Mouse (Mus musculus): Measurements from ENCODE around the gene Tsga10. TPM values are rescaled to one million over a fixed set of nuclear protein-coding genes. Genes with fewer than 3 reads are reported as not detected.

The Tsga10 gene
- polyA plus RNA-seq (2014; fragmentation: Illumina TruSeq; extraction: RNeasy Lipid Tissue Mini Kit (QIAGEN cat#74804); ENCODE audit: low read depth, low replicate concordance) = 4.7 TPM

DNA sequence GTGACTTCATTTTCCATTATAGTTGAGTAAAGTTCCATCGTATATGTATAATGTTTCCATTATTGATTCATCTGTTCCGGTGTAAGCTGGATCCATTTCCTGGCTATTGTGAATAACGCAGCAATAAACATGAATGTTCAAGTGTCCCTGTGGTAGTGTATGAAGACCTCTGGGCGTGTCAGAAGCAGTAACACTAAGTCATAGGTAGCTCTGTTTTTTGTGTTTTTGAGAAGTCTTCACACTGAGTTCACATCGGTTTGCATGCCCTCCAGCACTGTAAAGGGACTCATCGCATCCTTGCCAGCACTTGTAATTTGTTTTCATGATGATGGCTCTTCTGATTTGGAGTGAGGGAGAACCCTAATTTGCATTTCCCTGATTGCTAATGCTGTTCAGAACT is at the start of gene Tsga10:
Gene Tsga10, minus strand, starts transcription at position 144 of the 400 bp plus-strand sequence.

DNA sequence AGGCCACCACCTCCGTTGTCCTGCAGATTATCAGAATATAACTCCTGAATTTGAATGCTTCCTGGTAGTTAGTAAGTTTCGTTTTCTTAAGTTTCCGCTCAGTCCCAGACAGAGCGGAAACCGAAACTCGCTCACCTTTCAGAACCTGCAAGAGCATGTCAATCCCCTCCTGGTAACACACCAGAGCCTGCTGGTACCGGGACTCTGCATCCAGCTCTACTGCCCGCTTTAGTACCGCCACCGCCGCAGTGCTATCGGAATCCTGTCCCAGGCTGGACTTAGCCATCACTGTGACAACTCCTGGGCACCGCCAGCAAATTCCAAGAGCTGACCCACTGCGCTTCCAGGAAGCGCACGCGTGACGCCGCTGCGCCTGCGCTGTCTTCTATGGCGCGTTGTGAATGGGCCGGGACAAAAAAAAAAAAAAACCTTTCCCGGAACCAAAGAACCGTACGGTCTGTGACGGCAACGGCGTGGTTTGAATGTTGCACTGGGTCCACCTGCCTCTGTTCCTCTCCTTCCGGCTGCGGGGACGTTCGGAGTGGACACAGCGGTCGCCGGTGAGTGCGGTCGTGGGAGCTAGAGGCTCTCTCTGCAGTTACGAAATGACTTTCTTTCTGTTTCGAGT is 23.9 kb upstream of the Tsga10 start, which contains the start of the genes Mitd1 and Mrpl30:
Gene Mitd1, minus strand, starts transcription at position 387 of the 628 bp plus-strand sequence.
Gene Mrpl30, plus strand, starts transcription at position 453 of the 628 bp plus-strand sequence.

DNA sequence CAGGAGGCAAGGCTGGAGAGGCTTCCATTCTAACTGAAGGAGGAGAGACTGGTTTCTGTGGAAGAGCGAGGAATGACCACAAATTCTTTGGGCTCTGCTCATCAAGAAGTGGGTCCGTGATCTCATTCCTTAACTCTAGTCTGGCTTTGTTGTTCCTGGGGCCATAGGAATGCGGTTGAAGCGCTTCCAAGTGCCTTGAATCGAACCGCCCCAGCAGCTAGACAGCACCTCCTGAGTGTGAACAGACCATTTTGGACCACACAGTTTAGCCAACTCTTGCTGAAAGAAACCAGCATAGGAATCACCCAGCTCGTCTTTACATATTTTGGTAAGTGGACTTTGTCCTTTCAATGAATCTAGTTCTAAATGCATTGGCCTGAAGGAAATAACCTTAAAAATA is 5.5 kb upstream of the Tsga10 start, which contains the start of gene Lipt1:
Gene Lipt1, plus strand, starts transcription at position 35 of the 400 bp plus-strand sequence.

GRCm38 (mm10) chr1:37719761-37720640 is 146.2 kb downstream of the Tsga10 start, which contains the start of gene 2010300C02Rik:
TSS of gene 2010300C02Rik (minus strand) at chr1:37720085.

Other genes with a start within 250 kb of the Tsga10 start
- 1.2 TPM for gene 2010300C02Rik, start 146.3 kb downstream of the Tsga10 start, polyA plus RNA-seq (2014; fragmentation: Illumina TruSeq; extraction: RNeasy Lipid Tissue Mini Kit (QIAGEN cat#74804); ENCODE audit: low read depth, low replicate concordance)
- gene Lipt1, start 5.3 kb upstream of the Tsga10 start, polyA plus RNA-seq (2014; fragmentation: Illumina TruSeq; extraction: RNeasy Lipid Tissue Mini Kit (QIAGEN cat#74804); ENCODE audit: low read depth, low replicate concordance) = 13.4 TPM
- gene Mitd1, start 24.0 kb upstream of the Tsga10 start, polyA plus RNA-seq (2014; fragmentation: Illumina TruSeq; extraction: RNeasy Lipid Tissue Mini Kit (QIAGEN cat#74804); ENCODE audit: low read depth, low replicate concordance) = 6.7 TPM
- gene Mrpl30, start 24.0 kb upstream of the Tsga10 start, polyA plus RNA-seq (2014; fragmentation: Illumina TruSeq; extraction: RNeasy Lipid Tissue Mini Kit (QIAGEN cat#74804); ENCODE audit: low read depth, low replicate concordance) = 407 TPM
- not detected for gene Lyg2, start 50.1 kb upstream of the Tsga10 start, polyA plus RNA-seq (2014; fragmentation: Illumina TruSeq; extraction: RNeasy Lipid Tissue Mini Kit (QIAGEN cat#74804); ENCODE audit: low read depth, low replicate concordance)
- gene Lyg1, start 91.3 kb upstream of the Tsga10 start, polyA plus RNA-seq (2014; fragmentation: Illumina TruSeq; extraction: RNeasy Lipid Tissue Mini Kit (QIAGEN cat#74804); ENCODE audit: low read depth, low replicate concordance) = not detected
- 42.9 TPM for gene Txndc9, start 131.5 kb upstream of the Tsga10 start, polyA plus RNA-seq (2014; fragmentation: Illumina TruSeq; extraction: RNeasy Lipid Tissue Mini Kit (QIAGEN cat#74804); ENCODE audit: low read depth, low replicate concordance)
- gene Eif5b, start 131.6 kb upstream of the Tsga10 start, polyA plus RNA-seq (2014; fragmentation: Illumina TruSeq; extraction: RNeasy Lipid Tissue Mini Kit (QIAGEN cat#74804); ENCODE audit: low read depth, low replicate concordance) = 59.0 TPM

All from heart, adult 10 weeks (tissue).